Mouse (Mus musculus): Measurements from ENCODE around the gene Nasp.

DNA sequence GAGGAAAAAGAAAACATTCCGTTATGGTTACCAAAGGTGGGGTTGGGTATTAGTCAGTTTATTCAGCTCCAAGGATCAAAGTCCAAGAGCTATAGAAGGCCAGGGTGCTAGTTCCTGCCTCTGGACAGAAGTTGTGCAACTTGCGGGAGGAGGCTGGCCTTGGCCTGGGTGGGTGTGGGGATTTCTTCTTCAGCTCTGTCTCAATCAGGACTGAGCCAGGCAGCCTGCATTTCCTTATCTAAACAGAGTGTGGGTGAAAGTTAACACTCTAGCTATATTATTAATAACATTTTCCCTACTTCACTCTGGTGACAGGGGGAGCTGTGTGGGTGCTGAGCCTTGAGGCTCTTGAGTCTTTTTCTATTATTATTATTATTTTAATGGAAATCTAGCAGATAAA is 45.0 kb upstream of the Nasp start:
- TF ChIP-seq POLR2A (IDR thresholded peaks at IDR 0.05; ENCODE audit: borderline replicate concordance, insufficient read depth, low read length) = no peak
- TF ChIP-seq CTCF (IDR thresholded peaks at IDR 0.05; ENCODE audit: borderline replicate concordance, insufficient read depth, low read depth, low read length) = no peak

All from cerebellum, adult 2 months (tissue).